Mouse (Mus musculus): ENCODE measurements around the gene Atp5b. TPM values are rescaled to one million over a fixed set of nuclear protein-coding genes. Genes with fewer than 3 reads are reported as not detected.
A peak's percentile ranks its signal among the peaks of the same experiment; 100 is the strongest.
"Not testable (repeated sequence)": the region's sequence is repeated elsewhere in the genome, so short reads cannot be mapped to it uniquely, and the experiment has no call there.

Gene Atp5b
- total RNA-seq, 2 experiments from 2014 or later: 3,225 to 4,497 TPM

DNA sequence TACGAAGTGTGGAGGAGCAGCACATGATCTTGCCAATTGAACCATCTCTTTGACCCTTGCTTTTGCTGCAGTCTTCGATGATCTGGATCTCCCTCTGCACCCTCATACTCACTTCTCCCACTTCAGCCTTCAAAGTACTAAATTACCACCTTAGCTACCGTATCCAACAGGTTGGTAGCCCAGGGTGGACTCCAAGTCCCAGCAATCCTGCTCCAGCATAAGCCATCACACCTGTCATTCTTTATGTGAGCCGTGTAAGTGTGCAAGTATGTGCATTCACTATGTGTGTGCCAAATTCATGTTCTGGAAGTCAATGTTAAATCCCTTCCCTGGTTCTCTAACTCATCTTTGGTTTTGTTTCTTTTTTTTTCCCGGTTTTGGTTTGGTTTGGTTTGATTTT lies 31.5 kb upstream of the Atp5b start:
- intact Hi-C loops (cut with DNase I): no loop called here
- no peak overlapping the region for H3K27ac ChIP-seq
- no peak for TF ChIP-seq CTCF (IDR thresholded peaks at IDR 0.05)
- no peak for DNase-seq
- no peak overlapping the region for H3K4me3 ChIP-seq

DNA sequence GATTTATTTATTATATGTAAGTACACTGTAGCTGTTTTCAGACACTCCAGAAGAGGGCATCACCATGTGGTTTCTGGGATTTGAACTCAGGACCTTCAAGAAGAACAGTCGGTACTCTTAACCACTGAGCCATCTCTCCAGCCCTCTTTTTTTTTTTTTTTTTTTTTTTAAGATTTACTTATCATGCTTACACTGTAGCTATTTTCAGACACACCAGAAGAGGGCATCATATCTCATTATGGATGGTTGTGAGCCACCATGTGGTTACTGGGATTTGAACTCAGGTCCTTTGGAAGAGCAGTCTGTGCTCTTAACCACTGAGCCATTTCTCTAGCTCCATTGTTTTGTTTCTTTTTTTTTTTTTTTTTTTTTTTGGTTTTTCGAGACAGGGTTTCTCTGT lies 30.9 kb upstream of the Atp5b start:
- intact Hi-C loops (cut with DNase I); DNase-seq; H3K27ac ChIP-seq; H3K4me3 ChIP-seq: not testable (repeated sequence)
- TF ChIP-seq CTCF (IDR thresholded peaks at IDR 0.05): 0 out of 2 replicates have a peak, but pooled peaks have one; percentile 1

DNA sequence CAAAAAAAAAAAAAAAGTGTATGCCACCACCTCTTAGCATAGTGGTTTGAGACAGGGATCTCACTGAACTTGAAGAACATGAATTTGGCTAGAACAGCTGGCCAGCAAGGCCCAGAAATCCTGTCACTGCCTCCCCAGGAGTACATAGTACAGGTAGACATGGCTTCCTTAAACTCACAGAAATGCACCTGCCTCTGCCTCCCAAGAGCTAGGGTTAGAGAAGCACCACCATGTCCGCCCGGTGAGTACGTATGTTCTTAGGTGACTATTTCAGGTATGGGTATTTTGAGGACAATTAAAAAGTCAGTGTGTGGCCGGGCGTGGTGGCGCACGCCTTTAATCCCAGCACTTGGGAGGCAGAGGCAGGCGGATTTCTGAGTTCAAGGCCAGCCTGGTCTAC lies 30.1 kb upstream of the Atp5b start:
- H3K4me3 ChIP-seq: no peak overlapping the region
- no peak overlapping the region for H3K27ac ChIP-seq
- TF ChIP-seq CTCF (IDR thresholded peaks at IDR 0.05): no peak
- intact Hi-C loops (cut with DNase I): no loop called here
- peak; percentile 24 for DNase-seq

DNA sequence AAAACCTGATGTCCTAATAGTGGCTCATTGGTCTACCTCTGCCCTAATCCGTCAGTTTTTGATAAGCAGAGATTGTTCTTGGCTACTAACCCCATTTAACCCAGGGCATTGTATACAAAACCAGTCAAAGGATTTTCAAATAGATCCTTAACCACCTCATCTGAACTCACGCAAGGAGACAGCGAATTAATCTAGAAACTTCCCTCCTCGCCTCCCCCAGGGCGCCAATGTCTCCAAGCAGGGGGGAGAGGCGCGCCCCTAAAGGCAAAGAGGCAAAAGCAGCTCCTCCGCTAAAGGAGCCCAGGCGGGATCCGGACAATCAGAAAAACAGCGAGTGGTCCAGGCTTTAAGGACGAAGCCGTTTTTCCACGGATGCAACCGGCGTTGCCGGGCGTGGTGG lies 24.9 kb upstream of the Atp5b start:
- Histone ChIP-seq H3K27ac (peak overlapping the region; percentile 98), H3K4me3 (peak overlapping the region; percentile 94)
- no peak for TF ChIP-seq CTCF (IDR thresholded peaks at IDR 0.05)
- DNase-seq: no peak
- intact Hi-C loops (cut with DNase I): no loop called here

DNA sequence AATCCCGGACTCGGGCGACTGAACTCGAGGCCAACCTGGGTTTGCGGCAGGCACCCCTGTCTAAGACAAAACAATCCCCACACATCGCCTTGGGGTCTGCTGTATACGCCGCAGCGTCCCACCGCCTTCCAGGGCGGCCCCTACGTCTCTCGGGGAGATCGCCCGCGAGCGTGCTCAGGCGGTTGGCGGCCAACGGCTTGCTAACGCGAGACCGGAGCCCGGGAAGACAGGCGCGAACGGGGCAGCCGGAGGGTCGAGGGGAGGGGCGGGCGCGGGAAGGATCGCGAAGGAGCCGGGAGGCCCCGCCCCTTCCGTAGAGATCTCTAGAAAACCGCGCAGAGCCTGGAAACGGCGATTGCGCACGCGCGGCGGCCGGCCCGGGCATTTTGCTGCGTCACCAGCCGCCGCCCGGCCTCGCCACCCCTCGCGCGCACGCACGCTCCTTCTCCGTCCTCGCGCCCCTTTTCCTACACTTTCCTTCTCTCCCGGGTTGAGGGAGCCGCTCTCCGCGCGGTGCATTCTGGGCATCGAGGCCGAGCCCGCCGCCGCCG lies 24.4 kb upstream of the Atp5b start, which contains the start of gene Ptges3:
Gene Ptges3, plus strand, starts transcription at position 354 of the 551 bp plus-strand sequence.
- peak within 1 kb of the TSS; percentile 94 for H3K4me3 ChIP-seq
- intact Hi-C loops (cut with DNase I): no loop called here
- TF ChIP-seq CTCF (IDR thresholded peaks at IDR 0.05): no peak
- peak within 1 kb of the TSS; percentile 98 for H3K27ac ChIP-seq
- peak; percentile 98 for DNase-seq

DNA sequence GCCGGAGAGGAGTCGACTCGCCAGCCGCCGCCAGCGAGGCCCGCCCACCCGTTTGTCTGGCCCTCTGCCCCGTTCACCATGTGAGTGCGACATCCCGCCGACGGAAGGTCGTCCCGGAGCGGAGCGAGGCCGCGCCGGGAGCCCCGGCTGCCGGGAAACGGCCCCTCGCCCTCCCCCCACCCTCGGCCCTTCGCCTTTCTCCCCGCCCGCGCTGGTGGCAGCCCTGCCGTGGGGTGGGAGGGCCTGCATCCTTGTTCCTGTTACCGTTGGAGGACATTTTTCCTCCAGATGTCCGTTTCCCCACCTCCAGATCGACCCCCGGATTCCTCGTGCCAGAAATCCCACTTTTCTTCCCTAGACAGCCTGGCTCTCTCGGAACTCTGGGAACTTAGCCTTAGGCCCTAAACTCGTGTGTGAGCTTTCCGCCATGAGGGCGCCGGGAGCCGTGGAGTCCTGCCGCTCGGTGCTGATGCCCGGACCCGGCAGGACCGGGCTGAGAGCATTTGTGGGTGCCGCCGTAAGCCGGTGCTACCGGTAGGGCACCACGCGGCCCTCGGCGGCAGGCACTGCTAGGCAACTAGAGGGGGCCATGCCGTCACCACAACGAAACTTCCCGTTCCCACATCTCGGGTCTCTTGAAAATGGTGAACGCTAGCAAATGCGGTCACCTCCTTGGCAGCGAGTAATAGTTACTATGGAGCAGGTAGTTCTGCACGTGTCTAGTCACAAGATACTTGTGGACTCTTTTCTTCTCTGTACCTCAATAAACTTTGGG lies 23.7 kb upstream of the Atp5b start:
- intact Hi-C loops (cut with DNase I): no loop called here
- TF ChIP-seq CTCF (IDR thresholded peaks at IDR 0.05): peak; percentile 23; the same call in 1 of the 2 replicates
- H3K4me3 ChIP-seq: peak overlapping the region; percentile 94
- H3K27ac ChIP-seq: peak overlapping the region; percentile 98
- peak; percentile 69 for DNase-seq

DNA sequence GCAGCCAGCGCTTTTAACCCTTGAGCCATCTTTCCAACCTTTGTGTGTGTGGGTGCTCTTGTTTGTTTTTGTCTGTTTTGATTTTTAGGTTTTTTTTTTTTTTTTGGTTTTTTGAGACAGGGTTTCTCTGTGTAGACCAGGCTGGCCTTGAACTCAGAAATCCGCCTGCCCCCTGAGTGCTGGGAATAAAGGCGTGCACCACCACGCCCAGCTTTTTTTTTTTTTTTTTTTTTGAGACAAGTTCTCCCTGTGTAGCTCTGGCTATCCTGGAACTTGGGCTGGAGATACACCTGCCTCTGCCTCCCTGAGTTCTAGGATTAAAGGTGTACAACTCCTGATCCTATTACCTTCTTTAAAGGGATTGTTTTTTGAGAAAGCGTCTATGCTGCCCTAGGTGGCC lies 22.0 kb upstream of the Atp5b start:
- DNase-seq: no peak
- intact Hi-C loops (cut with DNase I): no loop called here
- TF ChIP-seq CTCF (IDR thresholded peaks at IDR 0.05): no peak
- H3K4me3 ChIP-seq: peak overlapping the region; percentile 94
- H3K27ac ChIP-seq: peak overlapping the region; percentile 98

DNA sequence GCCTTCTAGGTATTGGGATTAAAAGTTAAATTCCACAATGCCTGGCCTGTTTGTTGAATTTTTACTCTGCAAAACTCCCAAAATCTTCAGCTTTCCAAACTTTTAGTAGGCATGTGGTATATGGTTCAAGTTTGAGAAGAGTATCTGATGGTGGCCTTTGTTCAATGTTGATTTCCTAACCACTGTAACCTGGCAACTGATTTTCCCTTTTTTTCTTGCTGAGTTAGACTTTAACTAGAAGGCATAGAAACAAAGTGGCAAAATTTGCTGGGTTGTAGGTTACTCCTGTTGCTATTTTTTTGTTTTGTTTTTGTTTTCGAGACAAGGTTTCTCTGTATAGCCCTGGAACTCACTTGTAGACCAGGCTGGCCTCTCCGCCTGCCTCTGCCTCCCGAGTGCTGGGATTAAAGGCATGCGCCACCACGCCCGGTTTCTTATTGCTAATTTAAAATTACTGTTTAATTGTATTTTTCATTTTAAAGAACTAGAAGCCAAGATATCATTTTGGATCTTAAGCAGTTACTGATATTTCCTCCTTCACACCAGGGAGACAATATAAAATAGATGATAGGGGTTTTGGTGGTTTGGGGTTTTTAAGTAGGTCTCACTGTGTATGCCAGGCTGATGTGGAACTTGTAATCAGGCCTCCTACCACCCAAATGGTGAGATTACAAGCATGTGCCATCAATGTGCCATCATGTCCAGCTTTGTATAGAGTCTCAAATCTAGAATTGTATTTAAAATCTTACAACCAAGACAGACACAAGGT lies 20.7 kb upstream of the Atp5b start:
- no peak for TF ChIP-seq CTCF (IDR thresholded peaks at IDR 0.05)
- H3K4me3 ChIP-seq: no peak overlapping the region
- intact Hi-C loops (cut with DNase I): no loop called here

DNA sequence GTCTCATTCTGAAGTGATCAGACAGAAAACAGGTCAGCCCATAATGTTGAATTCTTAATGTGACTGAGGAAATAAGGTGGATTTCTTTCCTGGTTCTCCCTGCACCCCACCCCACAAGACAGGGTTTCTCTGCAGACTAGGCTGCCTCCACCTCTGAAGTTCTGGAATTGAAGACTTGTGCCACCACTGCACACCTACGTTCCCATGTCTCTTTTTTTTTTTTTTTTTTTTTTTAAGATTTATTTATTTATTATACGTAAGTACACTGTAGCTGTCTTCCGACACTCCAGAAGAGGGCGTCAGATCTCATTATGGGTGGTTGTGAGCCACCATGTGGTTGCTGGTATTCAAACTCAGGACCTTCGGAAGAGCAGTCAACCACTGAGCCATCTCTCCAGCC lies 17.0 kb upstream of the Atp5b start:
- DNase-seq: no peak
- TF ChIP-seq CTCF (IDR thresholded peaks at IDR 0.05): no peak
- H3K27ac ChIP-seq: no peak overlapping the region
- no peak overlapping the region for H3K4me3 ChIP-seq
- intact Hi-C loops (cut with DNase I): no loop called here

More for the DNA sequence above, 20.7 kb upstream of the Atp5b start:
- no peak overlapping the region for H3K27ac ChIP-seq
- DNase-seq: no peak

DNA sequence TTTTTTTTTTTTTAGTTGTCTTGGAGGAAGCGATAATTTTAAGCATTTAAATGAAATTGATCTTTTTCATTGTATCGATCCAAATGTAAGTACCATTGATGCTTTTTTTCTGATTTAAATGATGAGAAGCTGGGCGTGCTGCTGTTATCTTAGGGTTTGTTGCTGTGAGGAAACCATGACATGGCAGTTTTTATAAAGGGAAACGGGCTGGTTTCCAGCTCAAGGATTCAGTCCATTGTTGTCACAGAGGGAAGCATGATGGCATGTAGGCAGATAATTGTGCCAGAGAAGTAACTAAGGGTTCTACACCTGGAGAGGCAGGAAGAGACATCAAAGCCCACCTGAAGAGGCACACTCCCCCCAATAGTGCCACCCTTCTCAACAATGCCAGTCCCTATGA lies 13.9 kb upstream of the Atp5b start:
- intact Hi-C loops (cut with DNase I): no loop called here
- no peak for DNase-seq
- Histone ChIP-seq H3K4me3 (no peak overlapping the region), H3K27ac (no peak overlapping the region)
- TF ChIP-seq CTCF (IDR thresholded peaks at IDR 0.05): no peak

DNA sequence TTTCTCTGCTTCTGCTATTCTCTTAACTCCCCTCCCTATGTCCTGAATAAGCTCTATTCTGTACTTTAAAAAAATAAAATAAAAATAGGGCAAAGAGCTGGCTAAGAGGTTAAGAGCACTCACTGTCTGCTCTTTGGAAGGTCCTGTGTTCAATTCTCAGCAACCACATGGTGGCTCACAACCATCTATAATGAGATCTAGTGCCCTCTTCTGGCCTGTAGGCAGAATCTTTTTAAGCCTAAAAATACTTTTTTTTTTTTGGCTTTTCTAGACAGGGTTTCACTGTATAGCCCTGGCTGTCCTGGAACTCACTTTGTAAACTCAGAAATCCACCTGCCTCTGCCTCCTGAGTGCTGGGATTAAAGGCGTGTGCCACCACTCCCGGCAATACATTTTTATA lies 12.6 kb upstream of the Atp5b start:
- intact Hi-C loops (cut with DNase I); DNase-seq; H3K4me3 ChIP-seq; H3K27ac ChIP-seq: not testable (repeated sequence)
- peak; percentile 9; the same call in 1 of the 2 replicates for TF ChIP-seq CTCF (IDR thresholded peaks at IDR 0.05)

DNA sequence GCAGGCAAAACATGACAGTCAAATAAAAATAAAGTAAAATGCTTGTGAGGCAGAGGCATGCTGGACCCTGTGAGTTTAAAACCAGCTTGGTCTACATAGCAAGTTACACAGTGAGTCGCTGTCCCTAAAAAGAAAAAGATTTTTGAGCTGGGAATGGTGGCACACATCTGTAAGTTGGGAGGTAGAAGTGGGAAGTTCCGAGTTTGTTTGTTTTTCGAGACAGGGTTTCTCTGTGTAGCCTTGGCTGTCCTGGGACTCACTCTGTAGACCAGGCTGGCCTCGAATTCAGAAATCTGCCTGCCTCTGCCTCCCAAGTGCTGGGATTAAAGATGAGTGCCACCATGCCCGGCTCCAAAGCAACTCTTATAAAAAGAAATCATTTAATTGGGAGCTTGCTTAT lies 4.8 kb upstream of the Atp5b start:
- intact Hi-C loops (cut with DNase I); H3K4me3 ChIP-seq; H3K27ac ChIP-seq; DNase-seq: not testable (repeated sequence)

DNA sequence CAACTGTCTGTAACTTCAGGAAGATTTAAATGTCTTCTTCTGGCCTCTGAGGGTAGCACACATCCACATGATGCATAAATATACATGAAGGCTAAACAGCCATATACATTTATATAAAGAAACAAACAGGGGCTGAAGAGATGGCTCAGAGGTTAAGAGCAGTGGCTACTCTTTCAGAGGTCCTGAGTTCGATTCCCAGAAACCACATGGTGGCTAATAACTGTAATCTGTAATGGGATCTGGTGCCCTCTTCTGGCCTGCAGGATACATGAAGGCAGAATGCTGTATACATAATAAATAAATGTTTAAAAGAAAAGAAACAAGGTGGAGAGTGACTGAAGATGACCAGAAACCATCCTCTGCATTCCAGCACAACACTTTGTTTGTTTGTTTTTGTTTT lies 2.6 kb upstream of the Atp5b start:
- DNase-seq: no peak
- Histone ChIP-seq H3K27ac (no peak overlapping the region), H3K4me3 (no peak overlapping the region)
- peak; percentile 58 for TF ChIP-seq CTCF (IDR thresholded peaks at IDR 0.05)
- intact Hi-C loops (cut with DNase I): loop anchor here (5.0 kb wide), 1 partner anchor 43 kb away; the partner anchor contains the start of gene Naca

All from gastrocnemius, adult 2 months (tissue).